Mouse (Mus musculus): ENCODE data around the gene Myocos. TPM values are rescaled to one million over a fixed set of nuclear protein-coding genes. Genes with fewer than 3 reads are reported as not detected.

Myocos gene
- polyA plus RNA-seq, 1 experiment, result not detected

DNA sequence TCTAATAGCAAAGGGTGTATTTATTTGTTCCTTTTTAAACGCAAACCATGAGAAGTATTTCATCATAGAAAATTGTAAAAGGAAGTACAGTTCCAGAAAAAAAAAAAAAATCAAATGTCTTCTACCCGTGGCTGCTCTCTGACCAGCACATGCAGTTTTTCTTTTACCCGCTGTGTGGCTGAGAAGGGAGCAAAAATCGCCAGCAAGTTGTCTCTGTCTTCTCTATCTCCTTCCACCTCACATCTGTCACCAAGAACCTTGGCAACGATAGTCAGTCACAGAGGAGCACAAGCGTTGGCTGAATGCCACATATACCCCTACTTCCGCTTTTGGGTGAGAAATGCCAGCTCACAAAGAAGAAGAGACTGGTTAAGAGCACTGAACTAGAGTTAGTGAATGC is 32.8 kb downstream of the Myocos start:
- H3K4me3 ChIP-seq (ENCODE audit: low read depth, low read length), result no peak overlapping the region

DNA sequence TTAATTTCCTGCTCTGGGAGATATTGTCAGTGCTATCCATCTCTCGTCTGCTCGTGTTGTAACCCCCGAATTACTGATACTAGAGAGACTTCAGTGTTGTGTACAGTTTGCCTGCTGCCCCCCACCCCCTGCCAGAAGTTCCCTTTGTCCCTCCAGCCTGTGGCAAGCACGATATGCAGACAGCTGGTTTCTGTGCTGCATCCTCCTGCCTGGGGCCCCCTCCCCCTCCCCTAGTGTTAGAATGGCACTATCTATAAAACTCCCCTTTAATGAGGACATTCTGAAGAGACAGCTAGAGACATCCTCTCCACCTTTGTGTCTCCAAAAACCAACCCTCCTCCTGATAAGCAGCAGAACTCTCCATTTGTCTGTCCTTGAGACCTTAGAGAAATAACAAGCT is 34.1 kb downstream of the Myocos start:
- Histone ChIP-seq H3K4me1 (ENCODE audit: control insufficient read depth, insufficient read depth, low read length) (no peaks in the 10 kb centered on the region), H3K4me3 (ENCODE audit: low read depth, low read length) (no peak overlapping the region), H3K9ac (ENCODE audit: low read depth, poor library complexity, severe bottlenecking) (no peak overlapping the region), H3K36me3 (ENCODE audit: control insufficient read depth, insufficient read depth, low read length, poor library complexity, severe bottlenecking) (no peaks in the 10 kb centered on the region), H3K27me3 (ENCODE audit: control insufficient read depth, insufficient read depth, low read length, poor library complexity, severe bottlenecking) (no peaks in the 10 kb centered on the region), H3K9me3 (replicated peaks; ENCODE audit: control insufficient read depth, insufficient read depth, low read length, poor library complexity, severe bottlenecking) (no peaks in the 10 kb centered on the region), H3K27ac (ENCODE audit: insufficient read depth, low read length) (no peak overlapping the region)
- TF ChIP-seq EP300 (IDR thresholded peaks at IDR 0.05; ENCODE audit: insufficient read depth, low read depth, low read length) (no peak), CTCF (IDR thresholded peaks at IDR 0.05; ENCODE audit: low read depth, low read length) (no peak), POLR2A (IDR thresholded peaks at IDR 0.05; ENCODE audit: insufficient read depth, low read length) (no peak)

More for the DNA sequence above, 32.8 kb downstream of the Myocos start:
- Histone ChIP-seq H3K9me3 (replicated peaks; ENCODE audit: control insufficient read depth, insufficient read depth, low read length, poor library complexity, severe bottlenecking) (no peaks in the 10 kb centered on the region), H3K4me1 (ENCODE audit: control insufficient read depth, insufficient read depth, low read length) (no peaks in the 10 kb centered on the region), H3K9ac (ENCODE audit: low read depth, poor library complexity, severe bottlenecking) (no peak overlapping the region), H3K27ac (ENCODE audit: insufficient read depth, low read length) (no peak overlapping the region), H3K27me3 (ENCODE audit: control insufficient read depth, insufficient read depth, low read length, poor library complexity, severe bottlenecking) (no peaks in the 10 kb centered on the region), H3K36me3 (ENCODE audit: control insufficient read depth, insufficient read depth, low read length, poor library complexity, severe bottlenecking) (no peaks in the 10 kb centered on the region)
- no peak for TF ChIP-seq EP300 (IDR thresholded peaks at IDR 0.05; ENCODE audit: insufficient read depth, low read depth, low read length)
- no peak for TF ChIP-seq CTCF (IDR thresholded peaks at IDR 0.05; ENCODE audit: low read depth, low read length)

- TF ChIP-seq CTCF (IDR thresholded peaks at IDR 0.05; ENCODE audit: low read depth, low read length) (peak; percentile 65), POLR2A (IDR thresholded peaks at IDR 0.05; ENCODE audit: insufficient read depth, low read length) (no peak)
- Histone ChIP-seq H3K9ac (ENCODE audit: low read depth, poor library complexity, severe bottlenecking) (no peak overlapping the region), H3K27me3 (ENCODE audit: control insufficient read depth, insufficient read depth, low read length, poor library complexity, severe bottlenecking) (no peaks in the 10 kb centered on the region), H3K4me3 (ENCODE audit: low read depth, low read length) (no peak overlapping the region), H3K36me3 (ENCODE audit: control insufficient read depth, insufficient read depth, low read length, poor library complexity, severe bottlenecking) (no peaks in the 10 kb centered on the region), H3K4me1 (ENCODE audit: control insufficient read depth, insufficient read depth, low read length) (no peaks in the 10 kb centered on the region), H3K9me3 (replicated peaks; ENCODE audit: control insufficient read depth, insufficient read depth, low read length, poor library complexity, severe bottlenecking) (peaks cover 2% of the 10 kb centered on the region), H3K27ac (ENCODE audit: insufficient read depth, low read length) (no peak overlapping the region)
Measured at GRCm38 (mm10) chr1:162620487-162620886, 37.5 kb downstream of the Myocos start.

DNA sequence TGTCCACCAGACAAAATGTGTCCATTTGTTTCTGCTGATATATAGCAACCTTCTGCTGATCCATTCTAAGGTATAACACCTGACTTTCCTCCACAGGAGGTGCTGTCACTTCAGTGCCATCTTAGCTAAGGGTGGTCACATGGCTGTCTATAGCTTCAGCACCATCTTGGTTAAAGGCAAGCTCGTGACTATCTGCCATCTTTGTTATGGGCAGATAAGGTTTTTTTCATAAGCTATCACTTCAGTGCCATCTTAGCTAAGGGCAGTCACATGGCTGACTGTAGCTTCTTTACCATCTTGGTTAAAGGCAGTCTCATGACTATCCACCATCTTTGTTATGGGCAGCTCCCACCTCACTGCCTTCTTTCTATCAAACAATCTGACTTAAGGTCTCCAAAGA is 42.5 kb downstream of the Myocos start:
- no peaks in the 10 kb centered on the region for H3K36me3 ChIP-seq (ENCODE audit: control insufficient read depth, insufficient read depth, low read length, poor library complexity, severe bottlenecking)
- no peaks in the 10 kb centered on the region for H3K4me1 ChIP-seq (ENCODE audit: control insufficient read depth, insufficient read depth, low read length)
- TF ChIP-seq CTCF (IDR thresholded peaks at IDR 0.05; ENCODE audit: low read depth, low read length), result no peak
- no peak for TF ChIP-seq POLR2A (IDR thresholded peaks at IDR 0.05; ENCODE audit: insufficient read depth, low read length)
- TF ChIP-seq EP300 (IDR thresholded peaks at IDR 0.05; ENCODE audit: insufficient read depth, low read depth, low read length), result no peak
- peaks cover 13% of the 10 kb centered on the region for H3K9me3 ChIP-seq (replicated peaks; ENCODE audit: control insufficient read depth, insufficient read depth, low read length, poor library complexity, severe bottlenecking)
- H3K27ac ChIP-seq (ENCODE audit: insufficient read depth, low read length), result no peak overlapping the region
- no peak overlapping the region for H3K4me3 ChIP-seq (ENCODE audit: low read depth, low read length)
- no peaks in the 10 kb centered on the region for H3K27me3 ChIP-seq (ENCODE audit: control insufficient read depth, insufficient read depth, low read length, poor library complexity, severe bottlenecking)
- no peak overlapping the region for H3K9ac ChIP-seq (ENCODE audit: low read depth, poor library complexity, severe bottlenecking)

DNA sequence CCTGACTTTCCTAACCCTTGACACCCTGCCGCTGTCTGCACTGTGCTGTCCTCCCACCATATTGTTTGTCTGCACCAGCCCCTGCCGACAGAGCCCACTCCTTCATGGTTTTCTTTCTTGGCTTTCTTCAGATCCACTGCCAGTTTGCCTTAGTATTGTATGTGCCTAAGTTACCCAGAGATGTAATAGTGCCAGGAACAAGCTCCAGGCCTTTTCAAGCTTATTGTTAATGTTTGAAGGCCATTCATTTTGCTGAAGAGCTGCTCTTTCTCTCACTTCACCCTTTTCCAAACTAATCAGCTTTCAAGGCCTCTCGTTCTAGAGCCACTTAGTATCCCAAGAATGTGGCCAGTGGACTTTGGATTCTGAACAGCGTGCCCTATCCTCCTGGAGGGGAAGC is 46.8 kb downstream of the Myocos start:
- Histone ChIP-seq H3K9me3 (replicated peaks; ENCODE audit: control insufficient read depth, insufficient read depth, low read length, poor library complexity, severe bottlenecking) (peaks cover 13% of the 10 kb centered on the region), H3K36me3 (ENCODE audit: control insufficient read depth, insufficient read depth, low read length, poor library complexity, severe bottlenecking) (no peaks in the 10 kb centered on the region), H3K27me3 (ENCODE audit: control insufficient read depth, insufficient read depth, low read length, poor library complexity, severe bottlenecking) (no peaks in the 10 kb centered on the region), H3K4me3 (ENCODE audit: low read depth, low read length) (no peak overlapping the region), H3K4me1 (ENCODE audit: control insufficient read depth, insufficient read depth, low read length) (no peaks in the 10 kb centered on the region), H3K9ac (ENCODE audit: low read depth, poor library complexity, severe bottlenecking) (no peak overlapping the region), H3K27ac (ENCODE audit: insufficient read depth, low read length) (no peak overlapping the region)
- no peak for TF ChIP-seq EP300 (IDR thresholded peaks at IDR 0.05; ENCODE audit: insufficient read depth, low read depth, low read length)

DNA sequence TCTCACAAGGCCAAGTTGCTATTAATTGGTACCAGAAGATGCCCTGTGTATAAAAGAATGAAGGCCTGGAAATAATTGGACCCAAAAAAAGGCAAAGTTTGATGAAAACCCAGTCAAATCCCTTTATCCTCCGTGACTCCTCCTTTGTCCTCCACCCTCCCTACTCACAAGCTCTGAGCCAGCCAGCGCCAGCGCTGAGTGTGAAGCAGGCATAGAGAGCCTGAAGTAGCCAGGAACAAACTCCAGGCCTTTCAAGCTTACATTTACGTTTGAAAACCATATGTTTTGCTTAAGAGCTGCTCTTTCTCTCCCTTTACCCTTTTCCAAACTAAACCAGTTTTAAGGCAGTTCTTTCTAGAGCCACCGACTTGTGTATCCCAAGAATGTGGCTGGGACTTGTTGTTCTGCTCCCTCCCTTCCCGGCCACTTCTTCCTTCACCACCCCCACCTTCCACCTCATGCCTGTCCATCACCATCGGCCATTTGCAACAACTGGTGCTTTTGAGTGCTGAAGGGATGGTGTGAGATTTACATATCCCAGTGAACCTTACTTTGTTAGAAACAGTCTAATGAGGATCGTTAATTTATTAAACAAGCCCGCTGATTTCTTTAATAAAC is 48.3 kb downstream of the Myocos start:
- Histone ChIP-seq H3K4me1 (ENCODE audit: control insufficient read depth, insufficient read depth, low read length) (no peaks in the 10 kb centered on the region), H3K4me3 (ENCODE audit: low read depth, low read length) (no peak overlapping the region), H3K27ac (ENCODE audit: insufficient read depth, low read length) (no peak overlapping the region), H3K9ac (ENCODE audit: low read depth, poor library complexity, severe bottlenecking) (no peak overlapping the region), H3K36me3 (ENCODE audit: control insufficient read depth, insufficient read depth, low read length, poor library complexity, severe bottlenecking) (no peaks in the 10 kb centered on the region), H3K9me3 (replicated peaks; ENCODE audit: control insufficient read depth, insufficient read depth, low read length, poor library complexity, severe bottlenecking) (peaks cover 4% of the 10 kb centered on the region; the same call in 1 of the 2 replicates), H3K27me3 (ENCODE audit: control insufficient read depth, insufficient read depth, low read length, poor library complexity, severe bottlenecking) (no peaks in the 10 kb centered on the region)
- TF ChIP-seq EP300 (IDR thresholded peaks at IDR 0.05; ENCODE audit: insufficient read depth, low read depth, low read length) (no peak), CTCF (IDR thresholded peaks at IDR 0.05; ENCODE audit: low read depth, low read length) (no peak), POLR2A (IDR thresholded peaks at IDR 0.05; ENCODE audit: insufficient read depth, low read length) (no peak)
